Mouse (Mus musculus): ENCODE data around the gene Rhot1. TPM values are rescaled to one million over a fixed set of nuclear protein-coding genes. Genes with fewer than 3 reads are reported as not detected.
"Not testable (repeated sequence)": the region's sequence is repeated elsewhere in the genome, so short reads cannot be mapped to it uniquely, and the experiment has no call there.

Rhot1 gene
- 10 to 100 TPM; 64.9 to 65.2 TPM for total RNA-seq (2021)

- intact Hi-C loops (cut with DNase I) = no loop called here
- DNase-seq = peak; percentile 96
Measured at GRCm38 (mm10) chr11:80208860-80209800, at the start of gene Rhot1. Rhot1 (plus strand) TSS chr11:80209019.

GRCm38 (mm10) chr11:80161041-80161440 is 47.8 kb upstream of the Rhot1 start:
- intact Hi-C loops (cut with DNase I) = no loop called here
- no peak for DNase-seq

GRCm38 (mm10) chr11:80163362-80164116 is 45.3 kb upstream of the Rhot1 start:
- intact Hi-C loops (cut with DNase I) = no loop called here

DNA sequence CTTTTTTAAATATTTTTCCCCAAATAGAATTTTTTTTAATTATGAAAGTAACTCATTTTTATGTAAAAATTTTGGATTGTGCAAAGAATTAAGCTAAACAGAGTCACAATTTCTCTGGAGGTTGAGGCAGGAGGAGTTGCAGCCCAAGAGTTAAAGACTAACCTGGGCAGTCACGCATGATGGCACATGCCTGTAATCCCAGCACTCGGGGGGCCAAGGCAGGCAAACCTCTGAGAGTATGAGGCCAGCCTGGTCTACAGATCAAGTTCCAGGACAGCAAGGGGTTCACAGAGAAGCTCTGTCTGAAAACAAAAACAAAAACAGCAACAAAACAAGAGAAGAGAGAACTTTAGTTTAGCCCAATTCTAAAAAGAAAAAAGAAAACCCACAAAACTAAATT is 44.6 kb upstream of the Rhot1 start:
- DNase-seq = no peak
- intact Hi-C loops (cut with DNase I) = no loop called here

More at GRCm38 (mm10) chr11:80163362-80164116, 45.3 kb upstream of the Rhot1 start:
- no peak for DNase-seq

DNA sequence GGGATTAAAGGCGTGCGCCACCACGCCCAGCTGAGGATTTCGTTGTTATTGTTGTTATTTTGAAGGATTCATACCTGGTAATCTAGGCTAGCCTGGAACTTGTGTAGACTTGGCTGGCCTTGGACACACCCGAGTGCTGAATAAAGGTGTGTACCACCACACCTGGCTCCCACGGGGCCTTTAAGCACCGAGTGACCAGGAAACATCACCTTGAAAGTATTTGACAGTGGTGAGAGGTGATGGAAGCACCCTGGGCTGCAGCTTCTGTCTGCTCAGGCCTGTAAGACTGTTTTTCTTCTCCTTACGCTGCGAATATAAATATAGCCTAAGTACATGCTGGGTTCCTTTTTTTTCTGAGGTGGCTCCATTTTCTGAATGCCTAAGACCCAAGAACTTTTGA is 40.7 kb upstream of the Rhot1 start:
- intact Hi-C loops (cut with DNase I) = no loop called here
- no peak for DNase-seq

DNA sequence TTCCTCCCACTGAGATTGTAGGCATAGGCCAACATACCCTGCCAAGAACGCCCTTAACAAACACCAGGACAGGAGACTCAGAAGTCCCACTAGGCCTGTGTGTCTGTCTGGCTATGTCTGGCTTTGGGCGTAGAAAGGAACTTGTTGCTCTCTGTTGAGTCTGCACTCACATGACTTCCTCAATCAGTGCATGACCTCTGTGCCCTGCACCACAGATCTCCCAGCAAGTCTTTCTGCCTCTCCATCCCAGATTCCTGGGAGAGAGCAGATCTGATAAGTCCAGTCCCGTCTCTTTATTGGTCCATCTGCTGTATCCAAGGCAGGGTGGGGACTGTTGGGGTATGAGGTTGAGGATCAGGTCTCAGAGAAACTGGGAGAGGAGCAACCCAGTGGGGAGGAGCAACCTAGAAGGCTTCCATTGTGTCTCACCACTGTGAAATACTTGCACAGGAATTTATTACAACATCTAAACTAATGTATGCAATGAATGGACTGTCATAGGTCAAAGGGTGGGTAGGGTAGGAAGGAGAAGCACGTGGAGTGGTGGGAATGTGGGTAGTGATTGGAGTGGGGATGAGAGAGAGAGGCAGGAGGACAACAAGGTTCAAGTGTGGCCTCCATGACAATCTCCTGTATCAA is 40.1 kb upstream of the Rhot1 start:
- DNase-seq = no peak
- intact Hi-C loops (cut with DNase I) = no loop called here

GRCm38 (mm10) chr11:80169629-80170028 is 39.2 kb upstream of the Rhot1 start:
- intact Hi-C loops (cut with DNase I) = no loop called here
- no peak for DNase-seq

DNA sequence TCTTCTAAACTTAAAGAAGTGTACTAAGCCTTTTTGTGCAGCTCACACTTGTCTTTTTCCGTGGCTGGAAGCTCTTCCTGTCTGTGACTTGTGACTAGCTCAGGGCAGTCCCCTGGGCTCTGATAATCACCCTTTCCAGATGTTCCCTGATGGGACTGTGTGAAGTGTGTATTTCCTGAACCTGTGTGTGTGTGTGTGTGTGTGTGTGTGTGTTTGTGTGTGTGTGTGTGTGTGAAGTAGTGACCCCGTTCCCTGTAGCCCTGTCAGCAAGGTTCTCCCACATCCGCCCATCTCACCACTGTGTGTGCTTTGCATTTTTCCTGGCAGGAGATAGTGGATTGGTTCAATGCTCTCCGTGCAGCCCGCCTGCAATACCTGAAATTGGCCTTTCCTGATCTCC is 38.5 kb upstream of the Rhot1 start:
- no peak for DNase-seq
- intact Hi-C loops (cut with DNase I) = no loop called here

DNA sequence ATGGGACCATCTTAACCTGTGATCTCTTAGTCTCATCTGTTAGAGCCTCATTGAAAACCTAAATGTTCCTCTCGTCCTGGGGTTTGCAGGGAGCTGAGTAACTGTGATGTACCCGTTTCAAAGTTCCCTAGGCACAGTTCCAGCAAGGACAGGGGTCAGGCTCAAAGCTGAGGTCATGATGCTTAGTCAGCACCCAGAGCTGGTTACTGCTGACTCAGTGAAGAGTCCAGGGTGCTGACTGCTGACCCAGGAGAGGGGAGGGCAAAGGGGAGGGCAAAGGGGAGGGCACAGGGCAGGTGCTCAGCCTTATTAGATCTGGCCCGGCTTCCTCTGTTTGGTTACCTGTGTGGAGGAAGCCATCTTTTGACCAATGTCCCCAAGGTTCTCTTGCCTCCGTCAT is 36.9 kb upstream of the Rhot1 start:
- no peak for DNase-seq
- intact Hi-C loops (cut with DNase I) = no loop called here

- intact Hi-C loops (cut with DNase I) = no loop called here
- DNase-seq = no peak
Measured at GRCm38 (mm10) chr11:80173963-80174670, 34.7 kb upstream of the Rhot1 start.

DNA sequence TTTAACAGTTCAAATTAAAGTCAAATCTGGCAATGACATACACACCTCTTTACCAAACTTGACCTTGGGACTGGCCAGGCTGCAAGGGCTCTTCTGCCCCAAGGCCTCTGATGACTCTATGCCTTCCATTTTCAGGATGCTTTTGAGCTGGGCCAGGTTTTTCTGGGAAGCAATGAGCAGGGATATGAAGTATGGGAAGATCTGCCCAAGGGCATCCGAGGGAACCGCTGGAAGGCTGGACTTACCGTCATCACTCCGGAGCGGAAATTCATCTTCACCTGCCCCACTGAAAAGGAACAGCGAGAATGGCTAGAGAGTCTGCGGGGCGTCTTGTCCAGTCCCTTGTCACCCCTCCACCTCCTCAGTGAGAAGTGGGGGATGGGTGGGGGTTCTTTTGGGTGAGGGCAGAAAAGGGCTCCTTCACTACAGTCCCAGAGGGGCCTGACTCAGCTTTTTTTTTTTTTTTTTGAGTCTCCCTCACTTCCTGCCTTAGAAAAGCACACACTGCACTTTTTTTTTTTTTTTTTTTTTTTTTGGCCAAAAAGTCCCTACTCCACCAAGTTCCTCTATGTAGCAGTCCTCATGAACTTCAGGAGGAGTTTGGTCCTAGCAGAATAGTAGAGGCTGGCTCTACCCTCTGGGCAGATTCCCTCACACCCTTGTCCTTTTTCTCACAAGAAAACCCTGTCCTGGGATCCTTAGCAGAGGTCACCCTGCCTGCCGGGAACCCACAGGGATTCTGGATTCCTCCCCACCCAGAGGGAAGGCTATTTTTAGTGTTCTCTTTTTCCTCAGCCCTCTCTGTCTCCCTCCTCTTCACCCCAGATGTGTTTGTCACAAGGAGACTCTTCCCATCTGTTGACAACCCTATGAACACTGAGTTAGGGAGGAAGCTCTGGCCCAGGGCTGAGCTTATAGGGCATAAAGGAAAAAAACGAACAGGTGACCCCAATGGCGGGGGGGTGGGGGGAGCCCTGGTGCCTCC is 31.6 kb upstream of the Rhot1 start:
- no peak for DNase-seq
- intact Hi-C loops (cut with DNase I) = no loop called here

- intact Hi-C loops (cut with DNase I) = no loop called here
- DNase-seq = no peak
Measured at GRCm38 (mm10) chr11:80178316-80178715, 30.5 kb upstream of the Rhot1 start.

- intact Hi-C loops (cut with DNase I) = no loop called here
- no peak for DNase-seq
Measured at GRCm38 (mm10) chr11:80181021-80181749, 27.6 kb upstream of the Rhot1 start.

GRCm38 (mm10) chr11:80183054-80183704 is 25.6 kb upstream of the Rhot1 start:
- intact Hi-C loops (cut with DNase I); DNase-seq: not testable (repeated sequence)

- intact Hi-C loops (cut with DNase I) = no loop called here
Measured at GRCm38 (mm10) chr11:80183705-80184255, 25.0 kb upstream of the Rhot1 start, which contains the start of gene Rnf135. Rnf135 (plus strand) TSS chr11:80183851.

GRCm38 (mm10) chr11:80184531-80185071 is 24.2 kb upstream of the Rhot1 start:
- DNase-seq = no peak
- intact Hi-C loops (cut with DNase I) = no loop called here

More at GRCm38 (mm10) chr11:80183705-80184255, 25.0 kb upstream of the Rhot1 start, which contains the start of gene Rnf135:
- peak; percentile 93 for DNase-seq

- intact Hi-C loops (cut with DNase I) = not testable (repeated sequence)
Measured at GRCm38 (mm10) chr11:80185441-80185976, 23.3 kb upstream of the Rhot1 start.

More at GRCm38 (mm10) chr11:80185441-80185976, 23.3 kb upstream of the Rhot1 start:
- DNase-seq = not testable (repeated sequence)
